Mouse (Mus musculus): ENCODE results near the gene Coa5. TPM values are rescaled to one million over a fixed set of nuclear protein-coding genes. Genes with fewer than 3 reads are reported as not detected.
A peak's percentile ranks its signal among the peaks of the same experiment; 100 is the strongest.

Gene Coa5
- polyA plus RNA-seq, 1 experiment: 27.7 TPM

DNA sequence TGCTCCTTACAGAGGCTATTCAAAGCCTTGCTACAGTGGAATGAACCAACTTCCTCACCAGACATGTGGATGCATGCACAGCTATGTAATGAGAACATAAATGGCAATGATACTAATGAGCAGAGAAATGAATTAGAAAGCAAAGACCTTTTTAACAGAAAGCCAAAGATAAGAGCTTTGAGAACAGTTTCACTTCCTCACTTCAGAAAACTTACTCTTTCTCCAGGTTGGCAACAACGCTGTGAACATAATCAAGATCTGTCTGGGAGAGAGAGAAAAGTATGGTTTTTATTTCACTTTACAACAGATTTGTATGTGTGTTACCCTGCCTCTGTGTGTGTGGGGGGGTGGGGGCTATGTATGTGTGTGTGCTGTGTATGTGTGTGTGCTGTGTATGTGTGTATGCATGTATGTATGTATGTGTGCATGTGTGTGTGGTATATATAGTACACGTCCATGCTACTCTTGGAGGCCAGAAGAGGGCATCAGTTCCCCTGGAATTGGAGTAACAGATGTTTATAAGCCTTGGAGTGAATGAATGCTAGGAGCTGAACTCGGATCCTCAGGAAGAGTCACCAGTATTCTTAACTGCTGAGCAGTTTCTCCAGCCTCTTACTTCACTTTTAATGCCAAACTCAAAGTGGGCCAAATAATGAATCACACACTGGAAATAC is 36.6 kb upstream of the Coa5 start:
- no peak overlapping the region for H3K4me3 ChIP-seq (ENCODE audit: extremely low read depth, insufficient read depth, insufficient read length)
- 64% methylated on average over 3 of the region's 3 CpGs for WGBS
- peaks cover 3% of the 10 kb centered on the region; the same call in 1 of the 2 replicates for H3K36me3 ChIP-seq (ENCODE audit: control insufficient read depth, insufficient read depth, low read length)
- peaks cover 8% of the 10 kb centered on the region for H3K4me1 ChIP-seq (ENCODE audit: control insufficient read depth, insufficient read depth, insufficient read length)
- no peak for DNase-seq (ENCODE audit: low read depth in 1 of 2, low spot score in 2 of 2)
- H3K27ac ChIP-seq (ENCODE audit: insufficient read depth, low read length): 0 out of 2 replicates have a peak overlapping the region, but pooled peaks have one; percentile 45
- TF ChIP-seq CTCF (IDR thresholded peaks at IDR 0.05; ENCODE audit: extremely low read depth, insufficient read depth, insufficient read length, insufficient replicate concordance) (no peak), POLR2A (IDR thresholded peaks at IDR 0.05; ENCODE audit: low read depth, low read length) (no peak)
- no peaks in the 10 kb centered on the region for H3K27me3 ChIP-seq (ENCODE audit: control insufficient read depth, insufficient read depth, low read length)

DNA sequence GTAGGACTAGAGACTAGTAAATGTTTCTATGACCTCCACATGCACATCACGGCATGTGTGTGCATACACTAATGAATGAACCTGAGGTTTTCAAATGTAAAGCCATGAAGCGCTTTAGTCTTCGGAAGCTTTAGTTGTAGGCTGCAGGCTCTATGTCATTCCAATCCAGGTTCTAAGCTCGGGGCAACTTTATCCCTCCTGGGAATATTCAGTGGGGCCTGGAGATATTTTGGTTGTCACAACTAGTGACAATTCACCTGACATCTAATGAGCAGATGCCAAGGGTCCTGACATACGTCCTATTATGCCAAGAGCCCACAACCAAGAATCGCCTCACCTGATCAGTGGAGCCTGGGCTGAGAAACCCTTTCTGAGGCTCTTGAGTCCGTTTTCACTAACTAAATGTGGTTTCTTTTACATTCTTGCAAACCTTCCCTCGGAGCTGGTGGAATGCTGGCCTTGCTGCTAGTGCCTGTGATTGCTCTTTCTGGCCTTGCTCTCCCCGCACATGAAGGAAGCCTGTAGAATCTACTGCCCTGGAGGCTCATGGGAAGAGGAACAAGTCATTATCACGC is 35.1 kb upstream of the Coa5 start:
- DNase-seq (ENCODE audit: low read depth in 1 of 2, low spot score in 2 of 2): no peak
- H3K27ac ChIP-seq (ENCODE audit: insufficient read depth, low read length): no peak overlapping the region
- H3K27me3 ChIP-seq (ENCODE audit: control insufficient read depth, insufficient read depth, low read length): no peaks in the 10 kb centered on the region
- H3K4me3 ChIP-seq (ENCODE audit: extremely low read depth, insufficient read depth, insufficient read length): no peak overlapping the region
- peaks cover 4% of the 10 kb centered on the region for H3K4me1 ChIP-seq (ENCODE audit: control insufficient read depth, insufficient read depth, insufficient read length)
- WGBS: 90% methylated on average over 10 of the region's 10 CpGs
- peaks cover 5% of the 10 kb centered on the region; the same call in 1 of the 2 replicates for H3K36me3 ChIP-seq (ENCODE audit: control insufficient read depth, insufficient read depth, low read length)
- TF ChIP-seq CTCF (IDR thresholded peaks at IDR 0.05; ENCODE audit: extremely low read depth, insufficient read depth, insufficient read length, insufficient replicate concordance) (no peak), POLR2A (IDR thresholded peaks at IDR 0.05; ENCODE audit: low read depth, low read length) (no peak)

DNA sequence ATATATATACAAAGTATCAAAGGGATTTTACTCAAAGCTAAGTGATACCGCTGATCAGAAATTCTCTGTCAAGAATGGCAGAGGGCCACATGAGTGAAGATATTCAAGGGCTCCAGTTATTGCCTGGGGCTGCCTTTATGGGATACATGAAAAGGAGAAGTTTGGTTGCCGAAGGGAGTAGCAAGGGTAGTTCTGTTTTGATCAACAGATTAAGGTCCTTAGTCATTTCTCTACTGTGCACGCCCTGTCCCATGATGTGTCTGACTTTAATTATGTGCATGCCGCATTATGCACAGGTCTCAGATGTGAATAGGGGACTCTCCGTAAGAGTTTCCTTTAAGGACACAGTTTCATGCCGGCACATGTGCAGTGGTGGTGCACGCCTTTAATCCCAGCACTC is 27.6 kb upstream of the Coa5 start:
- TF ChIP-seq POLR2A (IDR thresholded peaks at IDR 0.05; ENCODE audit: low read depth, low read length): no peak
- no peak for TF ChIP-seq CTCF (IDR thresholded peaks at IDR 0.05; ENCODE audit: extremely low read depth, insufficient read depth, insufficient read length, insufficient replicate concordance)
- DNase-seq (ENCODE audit: low read depth in 1 of 2, low spot score in 2 of 2): no peak
- H3K27me3 ChIP-seq (ENCODE audit: control insufficient read depth, insufficient read depth, low read length): no peaks in the 10 kb centered on the region
- no peak overlapping the region for H3K4me3 ChIP-seq (ENCODE audit: extremely low read depth, insufficient read depth, insufficient read length)
- H3K27ac ChIP-seq (ENCODE audit: insufficient read depth, low read length): no peak overlapping the region
- H3K36me3 ChIP-seq (ENCODE audit: control insufficient read depth, insufficient read depth, low read length): peaks cover 23% of the 10 kb centered on the region
- no peaks in the 10 kb centered on the region for H3K4me1 ChIP-seq (ENCODE audit: control insufficient read depth, insufficient read depth, insufficient read length)
- WGBS: 86% methylated on average over 7 of the region's 7 CpGs

DNA sequence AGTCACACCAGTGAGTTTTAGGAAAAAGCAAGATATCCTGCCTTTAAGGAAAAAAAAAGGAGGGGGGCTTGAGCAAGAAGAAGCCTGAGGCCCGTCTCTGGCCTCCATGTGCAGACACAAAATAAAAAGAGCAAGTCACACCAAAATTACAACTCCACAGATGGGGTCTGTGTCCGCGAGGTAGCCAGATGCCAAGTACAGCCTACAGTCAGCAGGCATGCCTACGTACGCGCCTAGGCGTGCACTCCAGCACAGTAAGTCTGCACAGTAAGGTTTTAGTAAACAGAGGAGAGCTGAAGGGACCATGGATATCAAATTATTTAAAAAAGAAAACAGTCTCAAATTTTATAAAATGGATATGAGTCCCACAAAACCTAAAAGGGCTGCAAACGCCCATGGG is 21.4 kb upstream of the Coa5 start:
- 95% methylated on average over 8 of the region's 8 CpGs for WGBS
- peaks cover 32% of the 10 kb centered on the region for H3K36me3 ChIP-seq (ENCODE audit: control insufficient read depth, insufficient read depth, low read length)
- H3K27me3 ChIP-seq (ENCODE audit: control insufficient read depth, insufficient read depth, low read length): no peaks in the 10 kb centered on the region
- no peak overlapping the region for H3K27ac ChIP-seq (ENCODE audit: insufficient read depth, low read length)
- TF ChIP-seq CTCF (IDR thresholded peaks at IDR 0.05; ENCODE audit: extremely low read depth, insufficient read depth, insufficient read length, insufficient replicate concordance) (no peak), POLR2A (IDR thresholded peaks at IDR 0.05; ENCODE audit: low read depth, low read length) (no peak)
- H3K4me3 ChIP-seq (ENCODE audit: extremely low read depth, insufficient read depth, insufficient read length): no peak overlapping the region
- no peak for DNase-seq (ENCODE audit: low read depth in 1 of 2, low spot score in 2 of 2)
- H3K4me1 ChIP-seq (ENCODE audit: control insufficient read depth, insufficient read depth, insufficient read length): no peaks in the 10 kb centered on the region

DNA sequence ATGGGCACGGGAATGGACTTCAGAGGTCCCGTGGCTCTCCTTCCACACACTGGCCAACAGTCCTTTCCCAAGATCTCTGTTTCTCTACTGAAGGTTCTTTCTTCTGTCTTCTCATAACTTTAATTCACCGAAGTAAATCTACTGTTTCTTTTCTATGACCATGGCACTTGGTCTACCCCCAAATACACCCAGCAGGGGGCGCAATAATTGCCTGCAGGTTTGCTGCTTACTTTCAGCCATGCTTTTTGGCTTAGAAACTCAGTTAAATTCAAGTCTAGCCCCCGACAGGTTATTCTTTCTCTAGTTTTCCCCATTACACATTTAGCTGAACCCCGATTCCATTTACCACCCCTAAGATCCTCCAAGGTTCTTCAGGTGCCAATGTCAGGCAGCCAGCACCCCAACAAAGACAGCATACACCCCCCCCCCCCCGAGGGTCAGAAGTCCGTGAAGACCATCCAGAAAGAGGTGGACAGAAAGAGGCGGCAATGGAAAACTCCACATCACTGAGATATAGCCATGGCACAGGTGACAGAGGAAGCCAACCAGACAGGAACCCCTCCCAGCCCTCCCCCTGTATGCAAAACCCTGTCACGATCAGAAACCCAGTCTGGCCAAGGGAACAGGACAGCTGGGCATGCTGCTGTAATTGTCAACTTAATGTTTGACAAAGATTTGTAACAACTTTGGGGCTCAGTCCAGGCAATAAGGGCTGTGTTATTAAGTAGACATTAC is 18.6 kb upstream of the Coa5 start:
- Histone ChIP-seq H3K4me3 (ENCODE audit: extremely low read depth, insufficient read depth, insufficient read length) (no peak overlapping the region), H3K36me3 (ENCODE audit: control insufficient read depth, insufficient read depth, low read length) (peaks cover 30% of the 10 kb centered on the region), H3K27me3 (ENCODE audit: control insufficient read depth, insufficient read depth, low read length) (no peaks in the 10 kb centered on the region), H3K4me1 (ENCODE audit: control insufficient read depth, insufficient read depth, insufficient read length) (no peaks in the 10 kb centered on the region), H3K27ac (ENCODE audit: insufficient read depth, low read length) (no peak overlapping the region)
- TF ChIP-seq POLR2A (IDR thresholded peaks at IDR 0.05; ENCODE audit: low read depth, low read length): no peak
- TF ChIP-seq CTCF (IDR thresholded peaks at IDR 0.05; ENCODE audit: extremely low read depth, insufficient read depth, insufficient read length, insufficient replicate concordance): peak; percentile 48; the same call in 1 of the 2 replicates
- DNase-seq (ENCODE audit: low read depth in 1 of 2, low spot score in 2 of 2): peak; percentile 41 to 67
- WGBS: 71% methylated on average over 10 of the region's 10 CpGs

DNA sequence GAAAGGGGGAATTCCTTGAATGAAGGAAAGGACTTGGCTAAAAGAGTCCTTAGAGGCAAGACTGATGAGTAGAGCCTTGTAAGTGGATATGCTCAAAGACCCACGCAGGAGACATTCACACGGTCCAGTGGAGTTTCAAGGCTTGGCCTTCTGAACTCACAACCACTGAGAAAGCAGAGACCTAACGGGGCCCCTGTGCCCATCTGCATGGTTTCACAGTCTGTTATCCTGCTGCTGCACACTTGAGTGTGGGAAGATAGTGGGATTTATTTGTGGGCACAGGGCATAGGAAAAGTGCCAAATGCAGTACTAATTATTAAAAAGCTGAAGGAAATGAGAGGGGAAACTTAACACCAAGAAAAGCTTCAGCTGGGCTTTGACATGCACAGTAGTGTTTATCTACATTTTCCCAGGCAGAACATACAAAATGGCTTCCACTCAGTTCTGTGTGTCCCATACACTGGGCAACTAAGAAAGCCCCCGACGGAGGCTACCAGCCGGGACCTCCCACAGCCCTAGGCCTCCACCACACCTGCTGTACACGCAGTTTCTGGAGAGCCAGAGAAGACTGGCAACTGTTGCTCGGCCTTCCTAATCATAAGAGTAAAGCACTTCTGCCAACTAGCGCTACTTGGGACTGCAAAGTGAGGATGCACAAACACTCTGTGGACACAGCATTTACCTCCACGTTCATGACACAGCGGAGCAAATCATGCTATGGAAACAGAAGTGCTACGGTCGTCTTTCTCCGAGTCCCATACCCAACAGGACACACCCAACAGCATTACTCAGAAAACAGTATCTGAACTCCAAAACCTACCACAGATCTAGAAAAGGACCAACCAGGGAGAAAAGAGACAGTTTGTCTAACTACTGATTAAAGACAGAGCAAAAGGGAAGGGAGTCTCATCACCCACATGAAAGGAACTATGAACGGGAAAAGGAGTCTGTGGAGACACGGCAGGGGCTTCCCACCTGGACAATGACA is 13.2 kb upstream of the Coa5 start:
- H3K4me3 ChIP-seq (ENCODE audit: extremely low read depth, insufficient read depth, insufficient read length): no peak overlapping the region
- TF ChIP-seq POLR2A (IDR thresholded peaks at IDR 0.05; ENCODE audit: low read depth, low read length): no peak
- TF ChIP-seq CTCF (IDR thresholded peaks at IDR 0.05; ENCODE audit: extremely low read depth, insufficient read depth, insufficient read length, insufficient replicate concordance): no peak
- H3K4me1 ChIP-seq (ENCODE audit: control insufficient read depth, insufficient read depth, insufficient read length): no peaks in the 10 kb centered on the region
- no peak overlapping the region for H3K27ac ChIP-seq (ENCODE audit: insufficient read depth, low read length)
- peaks cover 28% of the 10 kb centered on the region for H3K36me3 ChIP-seq (ENCODE audit: control insufficient read depth, insufficient read depth, low read length)
- WGBS: 91% methylated on average over 16 of the region's 16 CpGs
- H3K27me3 ChIP-seq (ENCODE audit: control insufficient read depth, insufficient read depth, low read length): no peaks in the 10 kb centered on the region
- DNase-seq (ENCODE audit: low read depth in 1 of 2, low spot score in 2 of 2): no peak
